ENCODE assay signal across 8 mouse cellular contexts in genomic region chr12:79898198-79898930, GRCm38 (mm10).
A peak's percentile ranks its signal among the peaks of the same experiment; 100 is the strongest.
DNase-seq lines count a peak whose midpoint lies in the region; ATAC-seq and TF ChIP-seq lines count a peak whose summit lies in the region.

No protein-coding gene starts in this region.

- H3K4me1 ChIP-seq in midbrain, embryonic 10.5 days = peaks cover 61% of the 10 kb centered on the region
- H3K4me1 ChIP-seq in midbrain, embryonic 16.5 days (ENCODE audit: control insufficient read depth, insufficient read depth, low read length) = peaks cover 16% of the 10 kb centered on the region; the same call in 1 of the 2 replicates
- peaks cover 47% of the 10 kb centered on the region for H3K4me1 ChIP-seq in kidney, embryonic 14.5 days (ENCODE audit: control insufficient read depth, insufficient read depth, low read length)
- peaks cover 5% of the 10 kb centered on the region; the same call in 1 of the 2 replicates for H3K4me1 ChIP-seq in small intestine, adult 2 months (ENCODE audit: control insufficient read depth, insufficient read depth, insufficient read length, low read length)

- peak; percentile 63 for DNase-seq in adrenal gland, adult 2 months
- DNase-seq in adrenal gland, adult 8-10 months = no peak
- no peak for DNase-seq in midbrain, embryonic 10.5 days (ENCODE audit: low spot score)
- DNase-seq in gastrocnemius, postnatal 36 days = no peak
- no peak for DNase-seq in ovary, postnatal 36 days (ENCODE audit: low spot score)

- no peak overlapping the region; the same call in 1 of the 2 replicates for H3K4me3 ChIP-seq in midbrain, embryonic 10.5 days
- no peak overlapping the region for H3K4me3 ChIP-seq in midbrain, embryonic 16.5 days (ENCODE audit: low read depth, low read length)
- H3K4me3 ChIP-seq in kidney, embryonic 14.5 days (ENCODE audit: low read length) = no peak overlapping the region
- H3K4me3 ChIP-seq in small intestine, adult 2 months (ENCODE audit: low read depth, low read length) = no peak overlapping the region

- H3K9me3 ChIP-seq in midbrain, embryonic 10.5 days (replicated peaks) = peaks cover 9% of the 10 kb centered on the region
- H3K9me3 ChIP-seq in midbrain, embryonic 16.5 days (replicated peaks; ENCODE audit: control insufficient read depth, low read length, poor library complexity, severe bottlenecking) = peaks cover 5% of the 10 kb centered on the region; the same call in 1 of the 2 replicates
- peaks cover 4% of the 10 kb centered on the region; the same call in 1 of the 2 replicates for H3K9me3 ChIP-seq in kidney, embryonic 14.5 days (ENCODE audit: control insufficient read depth, low read length)

- H3K27ac ChIP-seq in midbrain, embryonic 10.5 days (replicated peaks) = peak overlapping the region; percentile 75
- no peak overlapping the region for H3K27ac ChIP-seq in midbrain, embryonic 16.5 days (ENCODE audit: low read length)
- peak overlapping the region; percentile 86 for H3K27ac ChIP-seq in kidney, embryonic 14.5 days (ENCODE audit: low read depth, low read length)
- 0 out of 2 replicates have a peak overlapping the region, but pooled peaks have one; percentile 8 for H3K27ac ChIP-seq in small intestine, adult 2 months (ENCODE audit: insufficient read depth, low read depth, low read length)

- H3K36me3 ChIP-seq in midbrain, embryonic 10.5 days = peaks cover 4% of the 10 kb centered on the region; the same call in 1 of the 2 replicates
- H3K36me3 ChIP-seq in midbrain, embryonic 16.5 days (ENCODE audit: control insufficient read depth, insufficient read depth, low read length) = no peaks in the 10 kb centered on the region
- H3K36me3 ChIP-seq in kidney, embryonic 14.5 days (ENCODE audit: control insufficient read depth, insufficient read depth, low read length) = no peaks in the 10 kb centered on the region
- H3K36me3 ChIP-seq in small intestine, adult 2 months (ENCODE audit: control insufficient read depth, insufficient read depth, low read length) = no peaks in the 10 kb centered on the region

- 0 out of 2 replicates have a peak, but pooled peaks cover 13% of the 10 kb centered on the region for H3K27me3 ChIP-seq in midbrain, embryonic 10.5 days (ENCODE audit: low read depth, poor library complexity, severe bottlenecking)
- H3K27me3 ChIP-seq in midbrain, embryonic 16.5 days (ENCODE audit: control insufficient read depth, insufficient read depth, low read depth, low read length) = no peaks in the 10 kb centered on the region
- H3K27me3 ChIP-seq in kidney, embryonic 14.5 days (ENCODE audit: control insufficient read depth, insufficient read depth, low read length) = no peaks in the 10 kb centered on the region
- H3K27me3 ChIP-seq in small intestine, adult 2 months (ENCODE audit: control insufficient read depth, insufficient read depth, low read length) = no peaks in the 10 kb centered on the region

- H3K9ac ChIP-seq in midbrain, embryonic 16.5 days (ENCODE audit: low read depth, low read length) = no peak overlapping the region
- peak overlapping the region; percentile 28; the same call in 1 of the 2 replicates for H3K9ac ChIP-seq in kidney, embryonic 14.5 days (ENCODE audit: low read depth, low read length)

- no peak for TF ChIP-seq CTCF in small intestine, adult 2 months (IDR thresholded peaks at IDR 0.05; ENCODE audit: extremely low read depth, insufficient read length, insufficient replicate concordance, low read depth, low read length)

- TF ChIP-seq POLR2A in small intestine, adult 2 months (IDR thresholded peaks at IDR 0.05; ENCODE audit: low read depth, low read length) = no peak

- intact Hi-C loops in gastrocnemius, postnatal 36 days (cut with DNase I) = no loop called here

- H3K4me2 ChIP-seq in midbrain, embryonic 16.5 days (ENCODE audit: low read length) = no peak overlapping the region
- no peak overlapping the region for H3K4me2 ChIP-seq in kidney, embryonic 14.5 days (replicated peaks; ENCODE audit: low read depth, low read length)

- ATAC-seq in midbrain, embryonic 16.5 days = no peak
- ATAC-seq in kidney, embryonic 14.5 days (ENCODE audit: low FRiP score, low TSS enrichment) = peak; percentile 47

- 33% methylated on average over 12 of the region's 12 CpGs for WGBS in midbrain, embryonic 10.5 days
- WGBS in midbrain, embryonic 16.5 days = 23% methylated on average over 12 of the region's 12 CpGs
- WGBS in kidney, embryonic 14.5 days = 11% methylated on average over 12 of the region's 12 CpGs
- 23% methylated on average over 12 of the region's 12 CpGs for WGBS in small intestine, adult 2 months
